Mouse (Mus musculus): Measurements from ENCODE around the gene Uqcc1.

Gene Uqcc1

DNA sequence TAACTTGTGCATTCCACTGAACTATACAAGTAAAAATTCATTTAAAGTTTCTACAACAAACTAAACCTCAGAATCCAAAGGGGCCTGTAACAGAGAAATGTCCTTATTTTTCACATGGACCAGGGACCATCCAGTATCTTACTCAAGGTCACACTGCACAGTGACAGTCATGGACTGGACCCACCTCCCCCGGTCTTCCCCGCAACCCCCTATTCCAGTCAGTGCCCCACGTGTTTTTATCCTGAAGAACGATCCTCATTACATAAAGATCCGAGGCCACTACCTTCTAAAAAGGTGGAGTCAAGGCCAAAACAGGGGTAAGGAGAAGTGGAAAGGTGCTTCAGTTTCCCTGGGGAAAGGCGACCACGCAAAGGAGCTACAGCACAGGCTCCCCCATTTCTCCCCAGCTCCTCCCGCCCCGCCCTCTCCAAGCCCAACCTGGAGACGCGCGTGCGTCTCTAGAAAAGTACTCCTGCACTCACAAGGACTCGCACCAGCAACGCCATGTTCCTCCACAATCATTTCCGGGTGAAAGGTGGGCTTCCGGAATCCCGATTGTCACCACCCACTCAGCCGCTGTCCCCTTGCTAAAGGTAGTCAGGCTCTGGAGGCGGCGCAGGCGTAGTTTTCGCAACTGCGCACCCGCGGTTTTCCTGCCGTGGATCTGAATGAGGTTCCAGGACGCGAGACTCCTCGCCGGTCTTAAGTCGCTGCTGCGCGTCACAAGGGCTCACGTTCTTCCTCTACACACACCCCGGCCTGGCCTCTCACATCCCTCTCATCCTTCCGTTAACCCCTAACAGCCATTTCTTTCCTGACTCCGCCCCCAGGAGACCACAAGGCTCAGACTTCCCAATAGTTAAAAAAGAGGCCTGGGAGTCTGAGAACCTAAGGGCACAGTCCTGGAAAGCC, at the start of gene Uqcc1:
Gene Uqcc1 (minus strand): TSS at position 780 of the 912 bp plus-strand sequence.
- in situ Hi-C loops (cut with MboI) = no loop called here

DNA sequence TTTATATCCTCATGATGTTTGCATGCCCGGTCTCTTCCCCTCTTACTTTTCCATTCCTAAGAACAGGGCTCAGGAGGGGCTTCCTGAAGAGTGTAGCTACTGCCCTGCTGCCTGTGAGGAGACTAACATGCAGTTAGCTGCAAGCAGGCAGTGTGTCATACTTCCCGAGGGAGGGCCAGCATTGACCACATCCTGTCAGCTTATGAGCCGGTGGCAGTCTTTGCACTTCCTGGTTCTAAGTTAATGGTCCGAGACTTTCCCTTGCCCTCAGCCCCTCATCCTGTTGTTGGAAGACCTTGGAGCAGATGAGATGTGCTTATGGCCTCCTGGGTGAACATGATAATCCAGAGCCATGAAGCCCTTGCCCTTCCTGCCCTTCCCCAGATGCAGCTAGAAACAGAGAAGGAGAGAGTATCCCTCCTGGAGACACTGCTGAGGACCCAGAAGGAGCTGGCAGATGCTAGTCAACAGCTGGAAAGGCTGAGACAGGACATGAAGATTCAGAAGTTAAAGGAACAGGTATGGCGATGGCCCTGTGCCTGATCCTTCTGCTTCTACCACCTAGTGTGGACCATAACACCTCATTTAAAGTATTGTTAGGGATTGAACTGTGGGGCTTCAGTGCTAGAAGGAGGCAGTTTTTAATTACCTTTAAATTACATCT, 49.4 kb upstream of the Uqcc1 start:
- in situ Hi-C loops (cut with MboI) = no loop called here

DNA sequence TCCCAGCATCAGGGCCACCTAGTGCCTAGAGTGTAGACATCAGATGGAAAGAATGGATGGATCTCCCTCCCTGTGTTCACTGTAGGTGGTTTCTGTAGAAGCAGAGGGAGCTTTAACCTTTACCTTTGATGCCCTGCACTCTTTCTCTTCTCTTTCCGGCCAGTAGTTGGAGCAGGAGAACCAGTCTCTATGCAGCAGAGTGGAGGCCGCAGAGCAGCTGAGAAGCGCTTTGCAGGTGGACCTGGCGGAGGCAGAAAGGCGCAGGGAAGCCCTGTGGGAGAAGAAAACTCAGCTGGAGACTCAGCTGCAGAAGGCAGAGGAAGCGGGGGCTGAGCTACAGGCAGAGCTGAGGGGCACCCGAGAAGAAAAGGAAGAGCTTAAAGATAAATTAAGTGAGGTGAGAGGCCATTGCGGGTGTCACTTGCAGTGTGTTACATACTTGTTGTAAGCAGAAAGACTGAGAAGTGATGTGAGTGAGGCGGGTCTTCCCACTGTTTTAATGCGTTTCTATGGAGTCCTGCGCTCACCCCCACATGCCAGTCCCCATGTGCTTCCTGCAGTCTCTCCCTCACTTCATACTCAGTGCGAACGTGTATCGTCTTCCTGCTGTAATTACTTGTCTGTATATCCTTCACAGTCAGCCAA, 44.1 kb upstream of the Uqcc1 start:
- in situ Hi-C loops (cut with MboI) = no loop called here

DNA sequence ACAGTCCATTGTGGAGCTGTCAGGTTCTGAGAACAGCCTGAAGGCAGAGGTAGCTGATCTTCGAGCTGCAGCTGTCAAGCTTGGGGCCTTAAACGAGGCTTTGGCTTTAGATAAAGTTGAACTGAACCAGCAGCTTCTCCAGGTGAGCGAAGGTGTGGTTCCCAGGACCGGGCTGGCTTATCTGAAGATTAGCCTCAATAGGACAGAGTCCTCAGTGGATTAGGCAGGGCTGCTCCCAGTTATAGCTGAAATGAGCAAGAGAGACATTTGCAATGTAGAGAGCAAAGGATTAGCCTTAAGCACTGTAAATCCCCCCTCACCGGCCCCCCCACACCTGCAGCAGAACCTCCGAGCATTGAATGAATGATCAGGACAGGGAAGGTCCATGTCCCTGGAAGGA, 43.2 kb upstream of the Uqcc1 start:
- in situ Hi-C loops (cut with MboI) = no loop called here

DNA sequence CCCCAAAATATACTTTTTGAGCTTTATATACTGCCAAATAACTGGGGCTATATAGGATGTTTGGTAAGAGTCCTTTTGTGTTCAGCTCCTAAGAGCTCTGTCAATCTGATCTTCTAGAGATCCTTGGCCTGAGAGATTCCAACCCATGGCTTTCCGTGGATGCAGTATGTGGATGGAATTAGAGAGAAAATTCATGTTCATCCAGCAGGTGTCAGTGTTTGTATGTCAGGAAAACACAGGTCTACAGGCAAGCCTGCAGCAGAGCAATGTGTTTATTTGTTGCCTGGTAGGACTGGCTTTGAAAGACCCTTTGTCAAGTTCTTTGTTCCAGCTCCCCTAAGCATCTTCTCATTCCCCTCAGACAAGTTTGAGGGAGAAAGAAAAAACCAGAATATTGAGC, 32.9 kb upstream of the Uqcc1 start:
- in situ Hi-C loops (cut with MboI) = no loop called here

DNA sequence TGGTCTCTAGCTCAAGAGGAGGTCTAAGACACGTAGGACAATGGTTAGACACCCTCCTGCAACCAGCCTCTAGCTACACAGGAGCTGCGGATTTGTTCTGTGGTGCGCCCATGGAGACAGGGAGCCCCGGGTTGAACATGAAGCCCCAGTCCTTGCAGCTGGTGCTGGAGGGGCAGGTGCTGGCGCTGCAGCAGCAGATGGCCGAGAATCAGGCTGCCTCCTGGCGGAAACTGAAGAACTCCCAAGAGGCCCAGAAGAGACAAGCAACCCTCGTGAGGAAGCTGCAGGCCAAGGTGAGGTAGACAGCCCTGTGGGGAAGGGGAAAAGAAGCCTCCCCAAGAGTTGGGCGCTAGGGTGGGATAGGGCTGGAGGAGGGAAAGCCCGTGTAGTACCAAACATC, 31.8 kb upstream of the Uqcc1 start:
- in situ Hi-C loops (cut with MboI) = no loop called here

DNA sequence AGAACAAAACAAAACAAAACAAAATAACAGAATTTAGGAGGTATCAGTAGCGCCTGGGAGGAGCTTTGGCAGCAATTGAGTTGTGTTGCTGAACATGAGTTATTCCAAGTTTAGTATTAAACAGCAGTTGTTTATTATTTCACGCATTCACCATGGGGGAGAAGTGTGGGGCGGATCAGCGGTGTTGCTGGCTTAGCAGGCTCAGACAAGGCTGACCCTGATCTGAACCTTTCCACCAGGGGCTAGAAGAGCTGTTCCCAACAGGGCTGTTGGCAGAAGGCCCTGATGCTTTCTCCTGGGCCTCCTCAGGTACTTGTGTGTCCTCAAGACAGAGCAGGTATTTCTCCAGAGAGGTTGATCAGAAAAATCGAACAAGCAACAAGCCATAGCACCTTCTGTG, 29.9 kb upstream of the Uqcc1 start:
- in situ Hi-C loops (cut with MboI) = no loop called here

DNA sequence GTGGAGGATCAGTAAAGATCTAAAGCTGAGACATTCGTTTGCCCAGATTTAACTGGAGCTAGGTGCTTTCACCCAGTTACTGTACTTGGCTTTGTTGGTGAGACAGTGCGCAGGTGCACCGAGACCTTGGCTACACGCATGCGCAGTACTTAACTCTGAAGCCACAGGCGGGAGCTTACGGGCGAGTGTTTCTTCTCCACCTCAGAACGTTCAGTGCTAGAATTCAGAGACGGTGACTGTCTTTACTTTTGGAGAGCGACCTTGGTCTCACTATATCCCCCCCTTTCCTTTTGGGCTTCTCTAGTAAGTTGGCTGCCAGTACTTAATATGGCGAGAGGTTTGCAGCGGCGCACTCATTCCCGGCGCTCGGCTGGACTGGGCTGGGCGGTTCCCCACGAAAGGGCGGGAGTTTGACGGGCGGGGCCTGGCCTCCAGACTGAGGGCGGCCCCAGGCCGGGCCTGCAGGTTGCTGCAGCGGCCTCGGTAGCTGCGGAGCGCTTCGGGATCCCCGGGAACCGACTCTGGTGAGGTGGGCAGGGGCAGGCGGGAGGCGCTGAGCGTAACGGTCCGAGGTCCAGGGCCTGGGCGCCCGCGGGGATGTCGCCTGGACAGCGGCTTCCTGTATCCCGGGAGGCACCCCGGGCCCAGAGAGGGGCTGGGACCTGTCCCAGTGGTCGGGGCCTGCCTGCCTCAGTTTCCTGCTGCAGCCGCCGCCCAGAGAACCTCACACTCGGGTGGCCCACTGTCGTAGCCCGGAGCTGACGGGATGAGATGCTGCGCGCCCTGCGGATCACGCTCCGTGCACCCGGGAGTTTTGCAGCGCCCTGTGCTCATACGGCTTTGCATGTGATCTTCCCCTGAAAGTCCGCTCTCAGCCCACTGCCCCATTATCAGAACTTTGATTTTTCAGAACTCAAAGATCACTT, 26.3 kb upstream of the Uqcc1 start, which contains the start of gene Cep250:
Gene Cep250 (plus strand): TSS at position 325 of the 926 bp plus-strand sequence.
- in situ Hi-C loops (cut with MboI) = no loop called here

DNA sequence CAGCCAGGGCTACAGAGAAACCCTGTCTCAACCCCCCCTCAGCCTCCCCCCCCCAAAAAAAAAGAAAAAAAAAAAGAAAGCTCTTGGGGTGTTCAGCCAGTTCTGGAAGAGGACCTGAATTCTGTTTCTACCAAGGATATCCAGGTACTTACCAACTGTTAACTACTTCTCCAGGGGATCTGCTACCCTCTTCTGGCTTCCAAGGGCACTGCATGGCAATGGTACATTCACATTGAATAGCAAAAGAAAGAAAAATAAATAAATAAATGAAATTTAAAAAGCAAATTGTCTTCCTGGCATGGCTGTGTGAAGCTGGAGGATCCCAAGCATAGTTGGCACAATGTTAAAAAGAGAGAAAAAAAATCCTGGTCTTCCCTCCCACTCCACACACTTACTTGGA, 21.9 kb upstream of the Uqcc1 start:
- in situ Hi-C loops (cut with MboI) = no loop called here

DNA sequence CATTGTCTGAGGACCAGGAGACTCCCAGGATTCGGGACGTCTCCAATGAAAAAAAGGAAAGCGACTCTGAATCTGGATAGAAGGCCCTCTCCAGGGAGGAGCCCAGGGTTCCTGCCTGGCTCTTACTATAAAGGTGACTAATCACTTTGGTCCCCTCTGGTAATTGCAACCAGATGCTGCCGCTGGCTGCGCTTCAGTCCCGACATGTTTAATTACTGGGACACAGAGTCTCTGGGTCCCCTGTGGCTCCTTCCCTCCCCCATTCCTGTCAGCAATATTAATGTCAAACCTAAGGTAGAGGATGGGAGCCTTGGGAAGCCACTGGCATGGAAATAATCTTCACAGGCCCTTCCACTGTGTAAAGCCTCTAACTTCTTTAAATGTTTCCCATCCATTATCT, 19.3 kb upstream of the Uqcc1 start:
- in situ Hi-C loops (cut with MboI) = no loop called here

DNA sequence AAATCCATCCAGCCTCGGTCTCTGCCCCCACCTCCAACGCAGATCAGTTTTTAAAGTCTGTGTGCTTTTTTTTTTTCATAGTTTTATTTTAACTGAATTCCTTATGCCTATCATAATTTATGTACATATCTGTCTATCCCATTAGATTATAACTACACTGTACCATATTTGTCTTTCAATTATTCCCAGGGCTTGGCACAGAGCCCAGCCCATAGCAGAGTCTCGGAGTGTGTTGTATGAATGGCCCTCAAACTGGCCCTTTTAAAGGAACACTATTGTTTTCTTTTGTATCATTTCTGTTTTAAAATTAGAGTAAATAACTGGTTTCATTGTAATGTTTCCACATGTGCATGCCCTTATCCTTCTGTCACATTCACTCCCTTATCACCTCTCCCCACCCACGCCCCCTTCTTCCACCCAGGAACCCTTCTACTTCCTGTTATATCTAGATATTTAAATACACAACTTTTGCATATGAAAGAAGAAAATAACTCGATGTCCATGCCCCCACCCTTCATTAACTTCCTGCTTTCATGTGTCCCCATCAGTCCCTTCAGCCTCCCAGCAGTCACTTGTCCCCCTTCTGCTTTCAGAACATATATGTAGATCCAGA, 17.4 kb upstream of the Uqcc1 start:
- in situ Hi-C loops (cut with MboI) = no loop called here

DNA sequence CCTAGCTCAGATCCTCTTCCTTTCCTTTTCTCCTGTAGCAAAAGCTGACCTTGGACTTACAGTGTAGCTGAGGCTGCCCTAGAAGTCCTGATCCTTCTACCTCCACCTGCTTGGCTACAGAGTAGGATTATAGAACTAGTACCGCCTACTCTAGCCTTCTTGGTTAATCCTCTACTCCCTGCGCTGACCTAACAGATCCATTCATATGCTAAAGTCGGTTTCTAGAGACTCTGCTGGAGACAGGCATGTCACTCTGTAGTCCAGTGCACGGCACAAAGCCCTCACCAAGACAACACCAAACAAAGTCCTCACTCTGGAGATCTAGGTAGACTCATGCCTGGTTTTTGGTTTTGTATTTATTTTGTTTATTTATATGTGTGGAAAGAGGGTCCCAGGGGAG, 16.4 kb upstream of the Uqcc1 start:
- in situ Hi-C loops (cut with MboI) = no loop called here

DNA sequence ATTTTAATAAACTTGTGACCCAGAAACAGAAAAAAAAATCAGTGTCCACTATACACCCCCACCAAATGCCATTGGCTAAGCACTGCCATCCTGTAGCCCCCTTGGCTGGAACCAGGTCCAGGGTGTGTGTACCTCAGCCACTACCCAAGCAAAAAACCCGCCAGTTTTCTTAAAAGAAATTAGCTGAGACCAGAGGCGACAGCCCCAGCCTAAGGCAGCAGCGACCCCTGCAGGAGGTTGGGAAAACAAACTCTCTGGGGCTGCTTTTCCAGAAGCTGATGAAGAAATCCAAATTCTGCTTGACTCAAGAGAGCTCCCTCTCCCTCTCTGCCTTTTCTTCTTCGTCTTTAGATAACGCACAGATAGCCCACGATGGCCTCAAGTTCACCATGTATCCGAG, 16.0 kb upstream of the Uqcc1 start:
- in situ Hi-C loops (cut with MboI) = no loop called here

DNA sequence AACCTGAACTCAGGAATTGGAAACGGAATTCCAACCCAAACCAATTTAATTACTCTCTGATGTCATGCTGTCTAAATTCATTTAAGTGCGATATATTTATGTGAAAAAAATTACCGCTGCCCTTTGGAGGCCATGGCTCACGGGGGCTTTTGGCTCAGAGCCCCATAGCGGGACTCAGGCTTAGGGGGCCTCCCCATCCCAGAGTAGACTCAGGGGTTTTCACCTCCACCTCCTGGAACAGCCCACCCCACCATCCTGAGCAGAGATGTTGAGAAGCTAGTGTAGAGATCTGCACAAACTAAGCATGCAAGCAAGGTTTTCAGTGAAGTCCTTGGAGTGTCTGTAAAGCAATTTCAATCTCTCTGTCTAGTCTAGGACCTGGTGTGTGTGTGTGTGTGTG, 15.5 kb upstream of the Uqcc1 start:
- in situ Hi-C loops (cut with MboI) = no loop called here

DNA sequence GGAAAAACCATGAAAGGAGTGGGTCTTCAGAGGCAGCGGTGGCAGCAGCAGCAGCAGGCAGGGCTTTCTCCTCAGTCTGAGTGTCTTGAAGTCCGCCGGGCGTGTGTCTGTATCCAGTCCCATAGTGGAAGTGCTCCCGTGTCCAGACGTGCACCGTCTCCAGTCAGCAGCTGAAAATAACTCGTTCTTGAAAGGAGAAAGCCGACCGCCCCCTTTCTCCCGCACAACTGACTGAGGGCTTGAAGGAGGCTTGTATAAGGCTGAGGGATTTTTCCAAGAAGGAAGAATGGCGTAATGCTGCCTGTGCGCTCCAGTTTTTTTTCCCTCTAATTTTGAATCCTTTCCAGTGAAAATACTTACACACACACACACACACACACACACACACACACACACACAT, 15.0 kb upstream of the Uqcc1 start, which contains the start of gene Gdf5:
Gene Gdf5 (minus strand): TSS at position 244 of the 400 bp plus-strand sequence.
- in situ Hi-C loops (cut with MboI) = no loop called here

DNA sequence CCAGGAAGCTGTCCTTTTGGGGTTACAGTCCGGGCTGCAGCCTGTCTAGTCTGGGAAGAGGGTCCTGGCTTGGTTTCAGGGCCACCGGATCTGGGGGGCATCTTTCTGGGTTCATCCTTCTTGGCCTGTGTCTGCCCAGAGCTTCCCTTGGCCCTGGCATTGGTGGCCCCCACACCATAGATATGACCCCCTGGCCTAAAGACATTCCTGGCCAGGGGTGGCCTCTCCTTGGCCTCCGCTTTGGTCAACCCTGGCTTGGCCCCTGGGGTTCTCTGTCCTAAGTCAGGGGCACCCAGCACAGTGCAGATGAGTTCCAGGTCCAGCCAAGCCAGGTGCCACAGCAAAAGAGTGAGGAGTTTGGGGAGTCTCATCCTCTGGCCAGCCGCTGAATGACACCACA, 14.6 kb upstream of the Uqcc1 start:
- in situ Hi-C loops (cut with MboI) = no loop called here

DNA sequence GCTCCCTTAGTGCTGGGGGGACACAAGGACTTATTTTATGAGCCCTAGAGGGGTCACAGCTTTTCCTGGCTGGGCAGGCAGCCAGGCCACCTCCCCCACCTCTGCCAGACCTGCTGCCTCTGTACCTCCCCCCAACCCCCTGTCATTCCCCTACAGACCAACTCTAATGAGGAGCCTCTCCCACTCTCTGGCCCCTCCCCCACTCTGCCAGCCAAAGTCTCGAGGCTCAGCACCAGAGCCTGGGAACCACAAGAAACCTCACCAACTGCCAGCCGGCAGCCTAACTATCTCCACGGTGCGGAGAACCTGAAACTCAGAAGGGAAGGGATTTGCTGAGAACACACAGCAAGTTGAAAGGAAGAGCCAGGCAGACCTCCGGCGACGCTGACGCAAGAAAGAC, 13.4 kb upstream of the Uqcc1 start:
- in situ Hi-C loops (cut with MboI) = no loop called here

DNA sequence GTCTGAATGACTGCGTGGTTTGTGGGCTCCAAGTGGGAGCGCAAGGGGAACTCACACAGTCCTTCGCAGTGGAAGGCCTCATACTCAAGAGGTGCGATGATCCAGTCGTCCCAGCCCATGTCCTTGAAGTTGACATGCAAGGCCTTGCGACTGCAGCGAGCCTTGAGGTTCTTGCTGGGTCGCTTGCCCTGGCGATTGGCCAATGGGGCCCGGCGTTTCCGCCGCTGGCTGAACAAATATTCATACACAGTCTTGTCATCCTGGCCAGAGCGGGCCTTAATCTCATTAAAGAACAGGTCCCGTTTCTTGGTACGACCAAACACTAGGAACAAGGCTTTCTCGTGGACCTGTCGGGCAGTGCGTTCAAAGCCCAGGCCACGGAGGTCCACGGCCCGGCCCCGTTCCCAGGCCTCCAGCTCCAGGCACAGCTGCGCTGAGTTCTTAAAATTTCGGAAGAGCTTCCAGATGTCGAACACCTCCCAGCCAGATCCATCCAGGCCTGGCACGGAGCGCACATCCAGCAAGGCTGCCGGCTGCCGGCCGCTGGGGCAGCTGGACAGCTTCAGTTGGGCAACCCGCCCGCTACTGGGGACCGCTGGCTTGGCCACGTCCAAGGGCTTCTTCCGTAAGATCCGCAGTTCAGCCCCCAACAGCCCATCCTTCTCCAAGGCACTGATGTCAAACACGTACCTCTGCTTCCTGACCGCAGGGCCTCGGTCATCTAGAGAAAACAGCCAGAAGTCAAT, 11.8 kb upstream of the Uqcc1 start:
- in situ Hi-C loops (cut with MboI) = no loop called here

DNA sequence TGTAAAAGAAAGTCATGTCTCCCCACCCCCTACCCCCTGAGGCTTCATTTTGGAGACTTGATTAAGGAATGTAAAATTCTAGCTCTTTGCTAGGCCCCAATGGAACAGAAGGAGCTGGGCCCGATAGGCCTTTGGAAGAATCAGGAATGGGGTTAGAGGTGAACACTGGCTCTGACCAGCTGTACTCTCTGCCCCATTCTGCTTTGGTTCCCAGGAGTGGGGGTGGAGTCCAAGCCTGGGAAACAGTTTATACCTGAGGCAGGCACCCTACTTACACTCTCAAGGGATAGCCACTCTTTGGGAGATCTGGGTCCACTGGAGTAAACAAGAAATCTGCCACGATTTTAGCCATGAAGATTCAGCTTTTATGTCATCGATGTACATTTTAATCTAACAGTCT, 10.6 kb upstream of the Uqcc1 start, which contains the start of gene Gm15557:
Gene Gm15557 (plus strand): TSS at position 48 of the 400 bp plus-strand sequence.
- in situ Hi-C loops (cut with MboI) = no loop called here

DNA sequence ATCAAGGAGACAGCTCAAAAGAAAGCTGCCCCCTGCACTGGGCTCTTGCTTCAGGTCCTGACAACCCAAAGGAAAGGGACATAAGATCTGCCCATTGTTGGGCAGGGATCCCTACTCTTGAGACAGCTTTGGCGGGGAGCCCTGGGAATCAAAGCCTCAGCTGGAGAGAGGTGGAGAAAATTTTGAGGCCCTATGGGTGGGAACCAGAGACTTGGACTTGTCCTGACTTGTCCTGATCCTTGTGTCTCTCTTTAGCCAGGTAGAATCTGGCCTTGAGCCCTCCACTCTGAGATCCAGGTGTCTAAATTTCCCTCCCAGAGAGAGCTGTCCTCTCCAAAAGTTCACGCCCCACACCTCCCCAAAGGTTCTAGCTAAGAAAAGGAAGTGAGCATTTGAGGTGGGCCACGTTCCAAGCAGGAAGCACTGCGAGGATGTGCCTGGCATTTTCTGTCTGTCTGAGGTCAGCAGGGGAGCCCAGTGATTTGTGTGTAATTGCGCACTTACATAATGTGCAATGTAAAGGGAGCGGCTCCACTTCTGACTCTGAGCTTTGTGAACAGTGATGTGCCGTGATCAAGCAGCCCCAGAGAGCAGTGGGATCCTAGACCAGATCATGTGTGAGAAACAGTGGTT, 9.9 kb upstream of the Uqcc1 start:
- in situ Hi-C loops (cut with MboI) = no loop called here

Data from mature B cell (primary cell).